ENCODE assay signal across 8 mouse cellular contexts in genomic region chr11:70670483-70670882, GRCm38 (mm10). TPM values are rescaled to one million over a fixed set of nuclear protein-coding genes. Genes with fewer than 3 reads are reported as not detected.
DNase-seq lines count a peak whose midpoint lies in the region; ATAC-seq and TF ChIP-seq lines count a peak whose summit lies in the region.

No protein-coding gene starts in this region.

- DNase-seq in left cerebral cortex, adult 2 months (ENCODE audit: extremely low spot score in 1 of 2, low spot score in 2 of 2), result no peak
- DNase-seq in left cerebral cortex, postnatal 25 days (ENCODE audit: low spot score in 2 of 2), result no peak
- no peak for DNase-seq in hindbrain, embryonic 14.5 days (ENCODE audit: low spot score)
- DNase-seq in midbrain, embryonic 10.5 days (ENCODE audit: low spot score), result no peak
- DNase-seq in adipocyte (ENCODE audit: low spot score), result no peak
- DNase-seq in ovary, postnatal 36 days (ENCODE audit: low spot score), result no peak

- intact Hi-C loops in left cerebral cortex, adult 2 months (cut with DNase I), result loop anchor here (5.0 kb wide), 1 partner anchor 42 kb away; no protein-coding TSS in a partner anchor
- intact Hi-C loops in left cerebral cortex, postnatal 25 days (cut with DNase I), result no loop called here

- H3K9me3 ChIP-seq in hindbrain, embryonic 14.5 days (ENCODE audit: control insufficient read depth, low read length), result no peaks in the 10 kb centered on the region
- H3K9me3 ChIP-seq in midbrain, embryonic 10.5 days (replicated peaks), result no peaks in the 10 kb centered on the region

- H3K27me3 ChIP-seq in hindbrain, embryonic 14.5 days (ENCODE audit: control insufficient read depth, insufficient read depth, low read length), result no peaks in the 10 kb centered on the region
- no peaks in the 10 kb centered on the region for H3K27me3 ChIP-seq in midbrain, embryonic 10.5 days (ENCODE audit: low read depth, poor library complexity, severe bottlenecking)

- peak overlapping the region; percentile 99 for H3K27ac ChIP-seq in left cerebral cortex, adult 2 months
- no peak overlapping the region for H3K27ac ChIP-seq in brown adipose tissue, adult 24 weeks (replicated peaks; ENCODE audit: low read depth, low read length)
- peak overlapping the region; percentile 98 for H3K27ac ChIP-seq in hindbrain, embryonic 14.5 days
- peak overlapping the region; percentile 95 for H3K27ac ChIP-seq in midbrain, embryonic 10.5 days (replicated peaks)

- H3K4me3 ChIP-seq in left cerebral cortex, adult 2 months, result peak overlapping the region; percentile 55
- H3K4me3 ChIP-seq in brown adipose tissue, adult 24 weeks (ENCODE audit: insufficient read depth, low read depth, low read length), result peak overlapping the region; percentile 74; the same call in 1 of the 2 replicates
- peak overlapping the region; percentile 71 for H3K4me3 ChIP-seq in hindbrain, embryonic 14.5 days (replicated peaks; ENCODE audit: low read length)
- peak overlapping the region; percentile 69 for H3K4me3 ChIP-seq in midbrain, embryonic 10.5 days

- TF ChIP-seq CTCF in left cerebral cortex, adult 2 months (IDR thresholded peaks at IDR 0.05), result no peak

- H3K4me1 ChIP-seq in brown adipose tissue, adult 24 weeks (ENCODE audit: control insufficient read depth, insufficient read depth, insufficient read length, low read length), result no peaks in the 10 kb centered on the region
- peaks cover 22% of the 10 kb centered on the region for H3K4me1 ChIP-seq in hindbrain, embryonic 14.5 days (replicated peaks; ENCODE audit: control insufficient read depth, insufficient read depth, low read length)
- H3K4me1 ChIP-seq in midbrain, embryonic 10.5 days, result peaks cover 42% of the 10 kb centered on the region

- no peak for ATAC-seq in hindbrain, embryonic 14.5 days (ENCODE audit: low FRiP score)
- no peak for ATAC-seq in megakaryocyte-erythroid progenitor cell, adult 5-6 weeks (replicated peaks; ENCODE audit: low FRiP score, low TSS enrichment, poor library complexity, severe bottlenecking)

- H3K36me3 ChIP-seq in hindbrain, embryonic 14.5 days (replicated peaks; ENCODE audit: control insufficient read depth, insufficient read depth), result peaks cover 45% of the 10 kb centered on the region; the same call in 1 of the 2 replicates
- H3K36me3 ChIP-seq in midbrain, embryonic 10.5 days, result peaks cover 57% of the 10 kb centered on the region

- H3K4me2 ChIP-seq in hindbrain, embryonic 14.5 days (replicated peaks), result peak overlapping the region; percentile 81

- WGBS in hindbrain, embryonic 14.5 days, result 43% methylated on average over 14 of the region's 14 CpGs
- 50% methylated on average over 14 of the region's 14 CpGs for WGBS in midbrain, embryonic 10.5 days

- peak overlapping the region; percentile 85 for H3K9ac ChIP-seq in hindbrain, embryonic 14.5 days

RNA-seq across cellular contexts. Expression of gene Spag7, which starts 1.3 kb away (rescaled TPM):
- 10 to 100 TPM; 52.2 to 56.7 TPM for total RNA-seq in left cerebral cortex, adult 2 months (2021)
- total RNA-seq in left cerebral cortex, postnatal 25 days (2021), result 10 to 100 TPM; 49.3 to 50.7 TPM
- 74.7 and 107 TPM in 2 replicates for polyA plus RNA-seq in brown adipose tissue, adult 24 weeks (2012; ENCODE audit: insufficient read depth, insufficient read length, missing spikeins)
- 94.8 and 115 TPM in 2 replicates for polyA plus RNA-seq in hindbrain, embryonic 14.5 days (2014; fragmentation: Nextera tagmentation; extraction: Ambion mirVana)
- polyA plus RNA-seq in midbrain, embryonic 10.5 days (2016; fragmentation: Nextera tagmentation; extraction: Ambion mirVana), result 186 TPM in 2 replicates
- total RNA-seq in megakaryocyte-erythroid progenitor cell, adult 5-6 weeks (2014; fragmentation: Nextera tagmentation), result 61.3 and 88.7 TPM in 2 replicates
- 59.9 and 60.5 TPM in 2 replicates for total RNA-seq in megakaryocyte-erythroid progenitor cell, adult 5-6 weeks (2017)

RNA-seq across cellular contexts. Expression of gene Eno3, which starts 13.5 kb away (rescaled TPM):
- total RNA-seq in left cerebral cortex, adult 2 months (2021), result 10 to 100 TPM in 1 of 2 experiments, 1 to 10 TPM in 1; 9.8 to 10.6 TPM
- 1 to 10 TPM; 7.0 to 9.0 TPM for total RNA-seq in left cerebral cortex, postnatal 25 days (2021)
- 40.8 and 79.3 TPM in 2 replicates for polyA plus RNA-seq in brown adipose tissue, adult 24 weeks (2012; ENCODE audit: insufficient read depth, insufficient read length, missing spikeins)
- 6.4 and 7.8 TPM in 2 replicates for polyA plus RNA-seq in hindbrain, embryonic 14.5 days (2014; fragmentation: Nextera tagmentation; extraction: Ambion mirVana)
- 22.6 and 32.8 TPM in 2 replicates for polyA plus RNA-seq in midbrain, embryonic 10.5 days (2016; fragmentation: Nextera tagmentation; extraction: Ambion mirVana)
- total RNA-seq in megakaryocyte-erythroid progenitor cell, adult 5-6 weeks (2014; fragmentation: Nextera tagmentation), result 16.7 and 33.7 TPM in 2 replicates
- 8.4 and 16.5 TPM in 2 replicates for total RNA-seq in megakaryocyte-erythroid progenitor cell, adult 5-6 weeks (2017)

RNA-seq across cellular contexts. Expression of gene Pfn1, which starts 16.0 kb away (rescaled TPM):
- total RNA-seq in left cerebral cortex, adult 2 months (2021), result 100 to 1,000 TPM; 207 to 224 TPM
- total RNA-seq in left cerebral cortex, postnatal 25 days (2021), result 100 to 1,000 TPM; 221 to 239 TPM
- 244 and 265 TPM in 2 replicates for polyA plus RNA-seq in brown adipose tissue, adult 24 weeks (2012; ENCODE audit: insufficient read depth, insufficient read length, missing spikeins)
- polyA plus RNA-seq in hindbrain, embryonic 14.5 days (2014; fragmentation: Nextera tagmentation; extraction: Ambion mirVana), result 662 and 703 TPM in 2 replicates
- polyA plus RNA-seq in midbrain, embryonic 10.5 days (2016; fragmentation: Nextera tagmentation; extraction: Ambion mirVana), result 1,553 and 1,733 TPM in 2 replicates
- 1,236 and 1,373 TPM in 2 replicates for total RNA-seq in megakaryocyte-erythroid progenitor cell, adult 5-6 weeks (2014; fragmentation: Nextera tagmentation)
- total RNA-seq in megakaryocyte-erythroid progenitor cell, adult 5-6 weeks (2017), result 377 and 675 TPM in 2 replicates

RNA-seq across cellular contexts. Expression of gene Camta2, which starts 17.4 kb away (rescaled TPM):
- 100 to 1,000 TPM; 238 to 261 TPM for total RNA-seq in left cerebral cortex, adult 2 months (2021)
- 100 to 1,000 TPM; 226 to 234 TPM for total RNA-seq in left cerebral cortex, postnatal 25 days (2021)
- polyA plus RNA-seq in brown adipose tissue, adult 24 weeks (2012; ENCODE audit: insufficient read depth, insufficient read length, missing spikeins), result 15.8 and 16.3 TPM in 2 replicates
- 24.2 and 26.1 TPM in 2 replicates for polyA plus RNA-seq in hindbrain, embryonic 14.5 days (2014; fragmentation: Nextera tagmentation; extraction: Ambion mirVana)
- polyA plus RNA-seq in midbrain, embryonic 10.5 days (2016; fragmentation: Nextera tagmentation; extraction: Ambion mirVana), result 9.8 and 12.4 TPM in 2 replicates
- 14.6 and 17.4 TPM in 2 replicates for total RNA-seq in megakaryocyte-erythroid progenitor cell, adult 5-6 weeks (2014; fragmentation: Nextera tagmentation)
- total RNA-seq in megakaryocyte-erythroid progenitor cell, adult 5-6 weeks (2017), result 0.91 and 7.1 TPM in 2 replicates

RNA-seq across cellular contexts. Expression of gene Slc25a11, which starts 23.2 kb away (rescaled TPM):
- 100 to 1,000 TPM; 107 to 117 TPM for total RNA-seq in left cerebral cortex, adult 2 months (2021)
- total RNA-seq in left cerebral cortex, postnatal 25 days (2021), result 100 to 1,000 TPM; 110 to 117 TPM
- polyA plus RNA-seq in brown adipose tissue, adult 24 weeks (2012; ENCODE audit: insufficient read depth, insufficient read length, missing spikeins), result 166 and 170 TPM in 2 replicates
- polyA plus RNA-seq in hindbrain, embryonic 14.5 days (2014; fragmentation: Nextera tagmentation; extraction: Ambion mirVana), result 158 TPM in 2 replicates
- polyA plus RNA-seq in midbrain, embryonic 10.5 days (2016; fragmentation: Nextera tagmentation; extraction: Ambion mirVana), result 142 and 149 TPM in 2 replicates
- total RNA-seq in megakaryocyte-erythroid progenitor cell, adult 5-6 weeks (2014; fragmentation: Nextera tagmentation), result 62.3 and 63.1 TPM in 2 replicates
- 33.1 and 36.2 TPM in 2 replicates for total RNA-seq in megakaryocyte-erythroid progenitor cell, adult 5-6 weeks (2017)
